Mouse (Mus musculus) bone marrow, adult 2 months (tissue): ENCODE measurements around the gene Pxdc1.

ENCODE experiments used
- CTCF ChIP-seq: fragments of 200-500 bp; IDR thresholded peaks from 2 replicates; pipeline ENCODE4 v1.5.1; 2011; ENCODE audit warnings: low read length, control low read depth; ENCODE audit not compliant: control insufficient read depth, insufficient read depth
- POLR2A ChIP-seq: fragments of 200-500 bp; IDR thresholded peaks from 2 replicates; pipeline ENCODE4 v1.6.1; 2011; ENCODE audit warnings: low read depth, mild to moderate bottlenecking, control low read depth, low read length, borderline replicate concordance; ENCODE audit not compliant: control insufficient read depth

DNA sequence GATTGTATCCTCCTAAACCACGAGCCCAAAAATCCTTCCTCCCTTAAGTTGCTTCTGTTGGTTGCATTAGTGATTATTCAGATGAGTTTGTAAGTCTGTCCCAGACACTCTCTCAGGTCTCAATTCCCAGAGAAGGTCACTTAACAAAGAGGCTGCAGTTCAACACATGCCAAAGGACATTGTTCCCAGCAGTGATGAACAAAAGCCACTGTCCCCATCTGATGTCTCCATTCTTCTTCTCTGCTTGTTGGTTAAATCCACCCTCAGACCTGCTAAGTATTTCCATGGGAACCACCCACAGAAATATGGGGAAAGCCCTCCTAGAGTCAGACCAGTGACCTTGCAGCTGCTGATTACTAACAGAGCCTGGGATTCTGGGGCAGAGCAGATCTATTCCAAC, 43.6 kb downstream of the Pxdc1 start:
- TF ChIP-seq CTCF: no peak
- TF ChIP-seq POLR2A: no peak
